Mouse (Mus musculus): ENCODE data around the gene Ano9.

DNA sequence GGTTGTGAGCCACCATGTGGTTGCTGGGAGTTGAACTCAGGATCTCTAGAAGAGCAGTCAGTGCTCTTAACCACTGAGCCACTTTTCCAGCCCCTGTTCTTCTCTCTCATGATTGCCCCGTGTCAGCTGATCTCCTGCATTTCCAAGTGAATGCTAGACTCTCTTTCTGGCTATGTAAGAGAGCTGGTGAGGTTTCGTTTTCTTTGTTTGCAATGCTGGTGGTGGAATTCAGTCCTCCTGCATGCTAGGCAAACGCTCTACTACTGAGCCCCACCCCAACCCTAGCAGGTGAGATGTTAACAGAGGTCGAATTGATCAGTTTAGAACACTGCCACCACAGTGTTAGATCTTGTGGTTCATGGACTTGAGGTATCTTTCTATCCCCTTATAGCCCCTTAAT, 31.0 kb upstream of the Ano9 start:
- no peak for TF ChIP-seq JUND (IDR thresholded peaks at IDR 0.05; ENCODE audit: low read depth, low read length)
- no peak for TF ChIP-seq ETS1 (IDR thresholded peaks at IDR 0.05; ENCODE audit: low read depth, low read length)
- no peak for TF ChIP-seq TAL1 (IDR thresholded peaks at IDR 0.05; ENCODE audit: low read length)
- TF ChIP-seq ELF1 (IDR thresholded peaks at IDR 0.05; ENCODE audit: low read depth, low read length): no peak
- TF ChIP-seq BHLHE40 (IDR thresholded peaks at IDR 0.05; ENCODE audit: borderline replicate concordance, low read depth, low read length): no peak
- TF ChIP-seq CTCF (IDR thresholded peaks at IDR 0.05 in 2 of 3, conservative IDR thresholded peaks at IDR 0.05 in 1 of 3; ENCODE audit: control insufficient read depth in 1 of 3, insufficient read depth in 1 of 3, low read depth in 2 of 3, low read length in 3 of 3, poor library complexity in 1 of 3, severe bottlenecking in 1 of 3): no peak
- no peak for TF ChIP-seq MEF2A (IDR thresholded peaks at IDR 0.05; ENCODE audit: extremely low read depth, insufficient replicate concordance, low read depth, low read length, poor library complexity, severe bottlenecking)
- no peak for TF ChIP-seq MAZ (IDR thresholded peaks at IDR 0.05; ENCODE audit: low read depth, low read length)
- TF ChIP-seq SMC3 (IDR thresholded peaks at IDR 0.05; ENCODE audit: low read depth, low read length): no peak
- no peak for TF ChIP-seq POLR2A (IDR thresholded peaks at IDR 0.05; ENCODE audit: control insufficient read depth in 1 of 2, insufficient read depth in 1 of 2, low read depth in 1 of 2, low read length in 2 of 2, poor library complexity in 1 of 2)
- no peak for TF ChIP-seq POLR2AphosphoS2 (IDR thresholded peaks at IDR 0.05; ENCODE audit: low read length)
- TF ChIP-seq GABPA (IDR thresholded peaks at IDR 0.05; ENCODE audit: low read depth, low read length): no peak
- TF ChIP-seq UBTF (IDR thresholded peaks at IDR 0.05; ENCODE audit: borderline replicate concordance, insufficient read depth, low read depth, low read length): no peak

All from MEL (cell line).